Mouse (Mus musculus) midbrain, embryonic 10.5 days (tissue): ENCODE results near the gene Arap2. TPM values are rescaled to one million over a fixed set of nuclear protein-coding genes. Genes with fewer than 3 reads are reported as not detected.

Experiments
- polyA plus RNA-seq: library from polyadenylated mRNA; unstranded; fragments of >200 nt; fragmentation: Nextera tagmentation; extraction: Ambion mirVana; gene quantifications from 2 replicates; pipeline ENCODE4 v1.2.1, GENCODE M21; 2016

Gene Arap2
- polyA plus RNA-seq, 1 experiment from 2014 or later, result 1.3 TPM

Other genes starting within 250 kb of the Arap2 start
- gene Dthd1, start 47.7 kb upstream of the Arap2 start, polyA plus RNA-seq, result not detected in 2 replicates